Mouse (Mus musculus): ENCODE measurements around the gene Bcl2a1d.
"Not testable (repeated sequence)": the region's sequence is repeated elsewhere in the genome, so short reads cannot be mapped to it uniquely, and the experiment has no call there.

DNA sequence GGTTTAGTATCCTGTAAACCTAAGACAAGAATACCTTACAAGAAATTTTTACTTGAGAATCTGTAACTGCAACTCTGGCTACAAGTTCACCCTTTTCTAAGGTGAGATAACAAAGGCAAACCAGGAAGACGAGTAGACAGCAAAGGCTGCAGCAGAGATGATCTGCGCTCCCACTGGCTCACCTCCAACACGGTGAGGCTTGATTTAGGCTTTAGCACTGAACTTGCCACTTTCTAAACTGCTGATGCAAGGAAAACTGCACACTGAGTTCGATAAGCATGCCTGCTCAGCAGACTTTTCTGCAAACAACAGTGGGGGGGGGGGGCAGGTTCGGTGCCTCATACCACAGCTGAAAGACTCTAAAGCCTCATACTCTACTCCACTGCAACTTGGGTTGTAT, 17.2 kb downstream of the Bcl2a1d start:
- not testable (repeated sequence) for TF ChIP-seq GATA1, TAL1 (IDR thresholded peaks at IDR 0.05; ENCODE audit: low read length)
